Mouse (Mus musculus) 3T3-L1 (cell line): ENCODE measurements around the gene Krtap26-1.

Experiments
- DNase-seq: peaks from one replicate; pipeline ENCODE4 v3.0.0-alpha.2; 2015; ENCODE audit warnings: low read depth, low spot score

Gene Krtap26-1

GRCm38 (mm10) chr16:88647358-88647846, at the start of gene Krtap26-1:
Gene Krtap26-1, minus strand, starts transcription at chr16:88647796.
- no peak for DNase-seq

- no peak for DNase-seq
Observed at GRCm38 (mm10) chr16:88696256-88696655, 48.7 kb upstream of the Krtap26-1 start.

- no peak for DNase-seq
Observed at GRCm38 (mm10) chr16:88681282-88681681, 33.7 kb upstream of the Krtap26-1 start.

- DNase-seq, result no peak
Observed at GRCm38 (mm10) chr16:88679099-88679498, 31.5 kb upstream of the Krtap26-1 start.

GRCm38 (mm10) chr16:88671571-88671970, 24.0 kb upstream of the Krtap26-1 start, which contains the start of gene Krtap27-1:
Gene Krtap27-1, minus strand, starts transcription at chr16:88671671.
- no peak for DNase-seq

- DNase-seq, result no peak
Observed at GRCm38 (mm10) chr16:88657426-88657825, 9.8 kb upstream of the Krtap26-1 start.

- DNase-seq, result no peak
Observed at GRCm38 (mm10) chr16:88651952-88652351, 4.4 kb upstream of the Krtap26-1 start.

GRCm38 (mm10) chr16:88651082-88651481, 3.5 kb upstream of the Krtap26-1 start:
- DNase-seq, result no peak

GRCm38 (mm10) chr16:88646366-88647111, 1.1 kb downstream of the Krtap26-1 start:
- no peak for DNase-seq

GRCm38 (mm10) chr16:88640053-88640452, 7.5 kb downstream of the Krtap26-1 start:
- no peak for DNase-seq

- DNase-seq, result no peak
Observed at GRCm38 (mm10) chr16:88635142-88635541, 12.5 kb downstream of the Krtap26-1 start.

GRCm38 (mm10) chr16:88631474-88631873, 16.1 kb downstream of the Krtap26-1 start:
- no peak for DNase-seq

GRCm38 (mm10) chr16:88627566-88627965, 20.0 kb downstream of the Krtap26-1 start, which contains the start of gene 2310079G19Rik:
Gene 2310079G19Rik, minus strand, starts transcription at chr16:88627666.
- DNase-seq, result no peak

- DNase-seq, result no peak
Observed at GRCm38 (mm10) chr16:88612712-88613111, 34.9 kb downstream of the Krtap26-1 start.

- DNase-seq, result no peak
Observed at GRCm38 (mm10) chr16:88611922-88612321, 35.7 kb downstream of the Krtap26-1 start, which contains the start of gene Krtap24-1. Gene Krtap24-1, minus strand, starts transcription at chr16:88612279.

- DNase-seq, result no peak
Observed at GRCm38 (mm10) chr16:88604570-88604969, 43.0 kb downstream of the Krtap26-1 start.

- no peak for DNase-seq
Observed at GRCm38 (mm10) chr16:88602464-88602863, 45.1 kb downstream of the Krtap26-1 start.

- DNase-seq, result no peak
Observed at GRCm38 (mm10) chr16:88600303-88600702, 47.3 kb downstream of the Krtap26-1 start.

- no peak for DNase-seq
Observed at GRCm38 (mm10) chr16:88599504-88600237, 47.9 kb downstream of the Krtap26-1 start.
